Mouse (Mus musculus): ENCODE results near the gene Nr1i2. TPM values are rescaled to one million over a fixed set of nuclear protein-coding genes. Genes with fewer than 3 reads are reported as not detected.

The Nr1i2 gene
- total and polyA plus RNA-seq, 3 experiments: not detected

GRCm38 (mm10) chr16:38287357-38287756, 7.3 kb downstream of the Nr1i2 start:
- no peak for TF ChIP-seq TCF12 (IDR thresholded peaks at IDR 0.05; ENCODE audit: low read depth, low read length)
- no peak for TF ChIP-seq POLR2A (IDR thresholded peaks at IDR 0.05; ENCODE audit: control insufficient read depth in 1 of 2, insufficient read depth in 1 of 2, low read depth in 1 of 2, low read length in 2 of 2, poor library complexity in 1 of 2)
- no peak for TF ChIP-seq BHLHE40 (IDR thresholded peaks at IDR 0.05; ENCODE audit: borderline replicate concordance, low read depth, low read length)
- no peak for TF ChIP-seq MXI1 (IDR thresholded peaks at IDR 0.05; ENCODE audit: low read depth, low read length)
- no peak for TF ChIP-seq POLR2AphosphoS2 (IDR thresholded peaks at IDR 0.05; ENCODE audit: low read length)
- no peak for TF ChIP-seq MYC (IDR thresholded peaks at IDR 0.05; ENCODE audit: low read depth, low read length)
- no peak for TF ChIP-seq MAX (IDR thresholded peaks at IDR 0.05; ENCODE audit: low read length)
- no peak for TF ChIP-seq MYB (IDR thresholded peaks at IDR 0.05; ENCODE audit: low read depth, low read length)
- no peak for TF ChIP-seq RAD21 (IDR thresholded peaks at IDR 0.05; ENCODE audit: low read depth, low read length)
- TF ChIP-seq CHD1 (IDR thresholded peaks at IDR 0.05; ENCODE audit: low read depth, low read length): no peak
- no peak for TF ChIP-seq ETS1 (IDR thresholded peaks at IDR 0.05; ENCODE audit: low read depth, low read length)
- no peak for TF ChIP-seq RCOR1 (IDR thresholded peaks at IDR 0.05; ENCODE audit: low read depth, low read length)
- TF ChIP-seq CHD2 (IDR thresholded peaks at IDR 0.05; ENCODE audit: low read length): no peak
- Histone ChIP-seq H3K27me3 (ENCODE audit: control insufficient read depth in 1 of 2, insufficient read depth in 2 of 2, low read length in 2 of 2) (peaks cover 2 to 3% of the 10 kb centered on the region in 2 experiments; a peak in 3 of 4 replicates), H3K27ac (ENCODE audit: control insufficient read depth, low read depth, low read length) (no peak overlapping the region), H3K4me1 (ENCODE audit: control insufficient read depth in 1 of 2, insufficient read depth in 2 of 2, low read length in 2 of 2) (no peaks in the 10 kb centered on the region), H3K79me2 (ENCODE audit: control insufficient read depth, insufficient read depth, low read length, poor library complexity) (no peaks in the 10 kb centered on the region), H3K4me3 (ENCODE audit: control insufficient read depth in 1 of 2, insufficient read depth in 1 of 2, low read depth in 2 of 2, low read length in 2 of 2) (no peak overlapping the region), H3K36me3 (ENCODE audit: control insufficient read depth in 1 of 2, insufficient read depth in 2 of 2, low read length in 2 of 2) (no peaks in the 10 kb centered on the region), H3K9ac (ENCODE audit: control insufficient read depth, low read depth, low read length, poor library complexity, severe bottlenecking) (no peak overlapping the region), H3K9me3 (replicated peaks; ENCODE audit: insufficient read depth, low read length) (no peaks in the 10 kb centered on the region)
- DNase-seq (ENCODE audit: low read depth, low spot score): no peak

- Histone ChIP-seq H3K9me3 (replicated peaks; ENCODE audit: insufficient read depth, low read length) (no peaks in the 10 kb centered on the region), H3K9ac (ENCODE audit: control insufficient read depth, low read depth, low read length, poor library complexity, severe bottlenecking) (no peak overlapping the region), H3K27ac (ENCODE audit: control insufficient read depth, low read depth, low read length) (no peak overlapping the region), H3K36me3 (ENCODE audit: control insufficient read depth in 1 of 2, insufficient read depth in 2 of 2, low read length in 2 of 2) (no peaks in the 10 kb centered on the region), H3K27me3 (ENCODE audit: control insufficient read depth in 1 of 2, insufficient read depth in 2 of 2, low read length in 2 of 2) (peaks cover 2 to 5% of the 10 kb centered on the region in 2 experiments), H3K4me3 (ENCODE audit: control insufficient read depth in 1 of 2, insufficient read depth in 1 of 2, low read depth in 2 of 2, low read length in 2 of 2) (no peak overlapping the region), H3K4me1 (ENCODE audit: control insufficient read depth in 1 of 2, insufficient read depth in 2 of 2, low read length in 2 of 2) (no peaks in the 10 kb centered on the region), H3K79me2 (ENCODE audit: control insufficient read depth, insufficient read depth, low read length, poor library complexity) (no peaks in the 10 kb centered on the region)
- no peak for DNase-seq (ENCODE audit: low read depth, low spot score)
- no peak for TF ChIP-seq TAL1 (IDR thresholded peaks at IDR 0.05; ENCODE audit: low read length)
- no peak for TF ChIP-seq MXI1 (IDR thresholded peaks at IDR 0.05; ENCODE audit: low read depth, low read length)
- TF ChIP-seq NELFE (IDR thresholded peaks at IDR 0.05; ENCODE audit: low read depth, low read length): no peak
- no peak for TF ChIP-seq MYB (IDR thresholded peaks at IDR 0.05; ENCODE audit: low read depth, low read length)
- TF ChIP-seq EP300 (IDR thresholded peaks at IDR 0.05; ENCODE audit: low read depth in 1 of 2, low read length in 2 of 2): no peak
- TF ChIP-seq GABPA (IDR thresholded peaks at IDR 0.05; ENCODE audit: low read depth, low read length): no peak
- TF ChIP-seq MAZ (IDR thresholded peaks at IDR 0.05; ENCODE audit: low read depth, low read length): no peak
- TF ChIP-seq UBTF (IDR thresholded peaks at IDR 0.05; ENCODE audit: borderline replicate concordance, insufficient read depth, low read depth, low read length): no peak
- no peak for TF ChIP-seq ZMIZ1 (IDR thresholded peaks at IDR 0.05; ENCODE audit: low read depth, low read length)
- no peak for TF ChIP-seq SMC3 (IDR thresholded peaks at IDR 0.05; ENCODE audit: low read depth, low read length)
Measured at GRCm38 (mm10) chr16:38286541-38286940, 8.1 kb downstream of the Nr1i2 start.

Data from MEL (cell line).